Mouse (Mus musculus): ENCODE results near the gene Bri3.
A peak's percentile ranks its signal among the peaks of the same experiment; 100 is the strongest.
"Not testable (repeated sequence)": the region's sequence is repeated elsewhere in the genome, so short reads cannot be mapped to it uniquely, and the experiment has no call there.

The Bri3 gene

DNA sequence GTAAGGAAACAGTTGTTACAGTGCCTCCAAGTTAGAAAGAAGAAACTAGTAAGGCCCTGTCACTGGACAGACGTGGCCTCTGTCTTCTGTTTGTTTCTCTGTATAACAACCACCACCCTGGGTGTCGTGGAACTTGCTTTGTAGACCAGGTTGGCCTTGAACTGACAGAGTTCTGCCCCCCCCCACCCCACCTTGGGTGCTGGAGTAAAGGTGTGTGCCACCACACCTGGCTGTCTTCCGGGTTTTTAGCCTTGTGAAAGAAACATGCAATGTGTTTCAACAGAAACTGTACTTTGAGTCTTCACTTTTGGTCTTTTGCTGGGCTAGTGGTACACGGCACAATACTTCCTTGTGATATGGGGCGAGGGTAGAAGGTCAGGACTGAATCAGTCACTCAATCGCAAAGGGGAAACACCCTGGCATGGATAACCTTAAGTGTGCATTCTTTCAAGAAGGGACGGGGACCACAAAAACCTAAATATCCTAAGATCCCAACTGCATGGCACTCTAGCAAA is 51.9 kb downstream of the Bri3 start:
- DNase-seq (ENCODE audit: low spot score), result no peak

DNA sequence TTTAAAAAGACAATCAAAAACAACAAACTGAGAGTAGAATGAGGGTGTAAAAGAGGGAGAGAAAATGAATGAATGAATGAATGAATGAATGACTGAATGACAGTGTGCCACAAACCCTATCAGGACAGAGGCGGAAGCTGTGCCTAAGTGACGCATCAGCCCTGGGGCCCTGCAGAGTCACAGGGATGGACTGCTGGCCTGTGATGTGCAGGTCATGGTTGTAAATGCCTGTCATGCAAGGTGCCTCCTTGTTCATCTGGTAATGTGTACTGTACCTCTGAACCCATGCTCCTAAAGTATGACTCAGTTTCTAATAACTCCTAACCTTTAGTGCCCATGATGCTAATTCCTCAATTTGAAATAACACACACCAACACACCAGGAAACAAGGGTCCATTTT is 58.8 kb downstream of the Bri3 start:
- no peak for DNase-seq (ENCODE audit: low spot score)

DNA sequence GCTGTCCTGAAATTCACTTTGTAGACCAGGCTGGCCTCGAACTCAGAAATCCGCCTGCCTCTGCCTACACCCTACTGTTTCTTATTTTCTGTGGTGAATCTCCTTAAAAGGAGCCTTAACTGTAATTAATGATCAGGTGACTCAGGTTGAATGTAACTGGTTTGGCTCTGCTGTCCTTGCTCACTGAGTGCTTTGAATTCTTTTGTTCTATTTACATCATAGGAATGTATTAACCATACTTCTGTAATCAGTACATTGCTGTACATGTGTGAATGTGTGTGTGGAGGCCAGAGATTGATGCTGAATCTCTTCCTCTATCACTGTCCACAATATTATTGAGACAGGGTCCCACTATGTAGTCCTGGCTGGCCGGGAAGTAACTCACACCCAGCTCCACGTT is 64.7 kb downstream of the Bri3 start:
- DNase-seq (ENCODE audit: low spot score), result no peak

DNA sequence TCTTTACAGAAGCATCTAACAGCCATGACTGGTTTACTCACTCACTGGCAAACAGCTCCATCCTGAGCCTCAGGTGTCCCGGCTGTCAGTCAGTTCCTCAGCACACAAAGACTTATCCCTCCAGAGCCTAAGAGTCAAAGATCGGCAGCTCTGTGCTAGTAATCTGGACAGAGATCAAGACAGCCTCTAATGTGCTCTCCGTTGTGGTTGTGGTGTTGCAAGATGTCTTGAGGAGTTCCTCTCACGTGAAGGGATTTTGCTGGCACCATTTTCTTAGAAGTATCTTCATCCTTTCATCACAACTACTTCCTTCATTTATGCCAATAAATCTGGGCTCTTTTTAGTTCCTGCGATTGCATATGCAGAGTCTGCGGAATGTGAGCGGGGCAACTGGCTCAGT is 67.9 kb downstream of the Bri3 start:
- DNase-seq (ENCODE audit: low spot score), result no peak

DNA sequence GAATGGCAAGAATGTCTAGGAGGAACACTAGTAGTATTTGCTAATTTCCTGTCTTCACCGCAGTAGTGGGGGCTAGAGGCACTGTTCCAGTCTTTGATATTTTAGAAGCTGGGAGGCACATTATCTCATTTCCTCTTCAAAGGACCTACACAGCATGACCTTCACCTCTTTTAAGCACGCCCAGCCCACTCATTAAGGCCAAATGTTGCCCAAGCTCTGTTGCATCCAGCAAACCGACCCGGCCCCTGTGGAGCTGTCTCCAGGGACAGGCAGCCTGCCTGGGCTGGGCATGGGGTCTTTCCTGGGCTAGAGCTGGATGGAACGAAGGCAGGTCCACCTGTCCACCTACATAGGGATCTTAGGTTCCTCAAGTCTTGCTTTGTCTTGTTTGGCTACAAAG is 69.1 kb downstream of the Bri3 start:
- DNase-seq (ENCODE audit: low spot score), result no peak

DNA sequence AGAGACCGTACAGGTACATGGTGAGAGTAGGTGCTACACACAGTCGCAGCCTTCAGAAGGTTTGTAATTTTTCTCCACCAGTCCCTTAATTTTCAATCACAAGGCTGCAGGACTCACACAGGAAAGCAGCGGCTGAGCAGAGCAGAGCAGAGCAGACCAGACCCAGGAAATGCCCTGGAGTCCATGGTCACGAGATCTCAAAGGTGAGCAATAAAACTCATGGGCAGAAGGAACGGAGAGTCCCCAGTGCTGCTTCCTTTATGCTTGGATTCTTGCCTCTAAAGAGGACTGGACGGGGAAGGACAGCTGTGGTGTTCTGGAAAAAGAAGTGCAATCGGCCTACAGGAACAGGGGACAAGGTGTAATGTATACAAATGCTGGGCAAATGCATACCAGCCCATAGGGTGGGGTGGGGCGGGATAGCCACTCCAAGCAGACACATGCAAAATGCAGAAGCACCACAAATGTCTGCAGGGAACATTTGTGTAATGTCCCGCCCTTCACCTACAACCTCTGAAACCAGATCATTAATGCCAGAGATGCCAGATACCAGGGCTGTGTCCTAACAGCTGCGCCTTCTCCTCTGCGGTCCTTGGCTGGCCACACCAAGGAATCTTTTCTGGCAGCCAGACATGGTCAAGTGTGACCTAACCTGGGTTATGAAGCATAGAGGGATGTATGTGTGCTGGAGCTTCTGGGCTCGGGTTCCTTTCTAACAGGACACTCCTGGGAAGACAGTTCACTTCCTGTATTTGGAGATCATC is 70.7 kb downstream of the Bri3 start:
- DNase-seq (ENCODE audit: low spot score), result no peak

DNA sequence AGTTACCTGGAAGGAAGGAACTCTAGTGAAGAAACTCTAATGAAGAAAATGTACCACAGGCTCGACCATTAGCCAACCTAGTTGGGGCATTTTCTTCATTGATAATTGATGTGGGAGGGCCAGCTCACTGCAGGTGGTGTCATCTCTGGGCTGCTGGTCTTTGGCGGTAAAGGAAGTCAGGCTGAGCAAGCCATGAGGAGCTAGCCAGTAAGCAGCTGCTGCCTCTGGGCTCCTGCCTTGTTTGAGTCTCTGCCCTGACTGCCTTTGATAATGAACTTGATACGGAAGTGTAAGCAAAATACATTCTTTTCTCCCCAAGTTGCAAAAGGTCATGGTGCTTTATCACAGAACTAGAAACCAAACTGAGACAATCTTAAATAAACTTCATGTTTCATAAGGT is 72.2 kb downstream of the Bri3 start:
- no peak for DNase-seq (ENCODE audit: low spot score)

DNA sequence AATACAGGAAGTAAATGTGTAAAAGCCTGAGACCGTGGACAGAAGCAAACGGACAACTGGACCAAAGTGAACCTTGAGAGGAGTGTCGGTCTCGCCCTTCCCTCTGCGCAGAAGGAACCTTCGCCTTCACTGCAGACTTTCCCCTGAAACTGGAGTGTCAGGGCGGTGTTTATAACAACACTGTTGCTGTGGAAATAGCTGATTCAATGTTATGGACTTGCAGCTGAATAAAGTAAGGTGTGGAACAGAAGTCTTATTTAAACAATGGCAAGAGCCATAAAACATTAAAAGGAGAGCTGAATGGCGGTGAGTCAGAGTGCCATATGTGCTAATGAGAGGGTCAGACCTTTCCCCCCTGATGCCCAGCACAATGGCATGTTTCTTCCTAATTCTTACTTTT is 73.2 kb downstream of the Bri3 start:
- DNase-seq (ENCODE audit: low spot score), result no peak

DNA sequence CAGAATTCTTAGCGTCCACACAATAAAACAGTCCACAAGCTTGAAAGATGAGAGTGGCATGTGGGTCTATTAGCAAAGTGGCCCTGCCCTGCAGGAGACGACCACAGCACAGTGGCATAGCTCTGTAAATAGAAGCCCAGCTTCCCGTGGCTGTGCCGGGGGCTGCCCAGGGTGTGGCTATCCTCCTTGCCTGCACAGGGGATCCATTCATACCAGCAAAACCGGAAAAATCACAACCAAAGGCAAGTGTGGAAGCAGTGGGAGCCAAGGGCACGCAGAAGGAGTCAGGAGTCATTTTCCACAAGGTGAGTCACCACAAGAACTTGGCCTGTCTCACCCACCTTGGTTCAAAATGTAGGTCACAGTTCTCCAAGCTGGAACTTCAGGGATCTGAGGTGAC is 74.0 kb downstream of the Bri3 start:
- no peak for DNase-seq (ENCODE audit: low spot score)

DNA sequence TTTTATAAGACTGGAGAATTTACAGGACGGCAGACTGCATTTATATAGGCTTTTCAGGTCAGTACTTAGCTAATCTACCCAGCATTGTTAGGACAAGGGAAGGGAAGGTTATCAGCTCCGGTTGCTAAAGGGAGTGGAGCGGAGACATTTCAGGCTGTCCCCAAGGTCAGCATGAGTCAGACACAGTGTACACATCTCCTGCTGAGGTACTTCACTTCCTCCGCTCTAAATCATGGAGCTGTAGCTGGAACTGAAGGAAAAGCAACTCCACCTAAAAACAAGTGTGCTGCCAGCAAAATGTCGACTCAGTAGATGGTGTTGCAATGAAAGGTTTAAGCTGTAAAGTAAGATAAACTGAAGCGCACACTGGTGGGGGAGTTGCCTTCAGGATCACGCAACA is 77.4 kb downstream of the Bri3 start:
- no peak for DNase-seq (ENCODE audit: low spot score)

DNA sequence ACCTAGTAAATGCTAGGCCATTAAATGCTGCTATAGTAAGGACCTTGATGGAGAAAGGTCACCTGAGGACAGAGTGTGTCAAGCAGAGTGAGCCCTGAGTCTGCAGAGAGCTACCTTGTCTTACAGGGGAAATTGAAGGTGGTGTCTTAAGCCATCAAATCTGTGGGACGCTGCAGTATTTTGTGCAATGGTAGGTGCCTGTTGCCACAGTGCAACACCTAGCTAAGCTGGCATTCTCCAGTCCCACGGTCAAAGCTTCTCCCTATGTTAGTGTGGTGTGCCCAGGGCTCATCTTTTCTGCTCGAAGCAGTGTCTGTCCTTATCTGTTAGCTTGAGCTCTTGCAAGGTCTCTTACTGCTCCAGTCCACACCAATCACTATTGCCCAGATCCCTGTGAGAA is 78.5 kb downstream of the Bri3 start:
- no peak for DNase-seq (ENCODE audit: low spot score)

DNA sequence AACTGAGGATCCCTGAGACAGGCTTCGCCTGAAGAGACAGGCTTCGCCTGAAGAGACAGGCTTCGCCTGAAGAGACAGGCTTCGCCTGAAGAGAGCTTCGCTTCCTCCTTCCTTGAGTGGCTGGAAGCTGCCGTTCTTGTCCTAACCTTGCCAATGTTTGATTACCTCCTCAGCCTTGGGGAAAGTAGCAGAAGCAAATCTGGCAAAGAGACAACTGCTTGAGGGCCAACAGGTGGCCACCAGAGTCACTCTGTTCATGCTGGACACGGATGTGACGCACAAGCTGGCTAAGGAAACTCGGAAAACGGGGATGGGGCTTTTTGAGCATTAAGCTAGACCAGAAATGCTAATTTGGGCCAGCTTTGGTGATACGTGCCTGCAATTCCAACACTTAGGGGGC is 89.8 kb downstream of the Bri3 start:
- no peak for DNase-seq (ENCODE audit: low spot score)

DNA sequence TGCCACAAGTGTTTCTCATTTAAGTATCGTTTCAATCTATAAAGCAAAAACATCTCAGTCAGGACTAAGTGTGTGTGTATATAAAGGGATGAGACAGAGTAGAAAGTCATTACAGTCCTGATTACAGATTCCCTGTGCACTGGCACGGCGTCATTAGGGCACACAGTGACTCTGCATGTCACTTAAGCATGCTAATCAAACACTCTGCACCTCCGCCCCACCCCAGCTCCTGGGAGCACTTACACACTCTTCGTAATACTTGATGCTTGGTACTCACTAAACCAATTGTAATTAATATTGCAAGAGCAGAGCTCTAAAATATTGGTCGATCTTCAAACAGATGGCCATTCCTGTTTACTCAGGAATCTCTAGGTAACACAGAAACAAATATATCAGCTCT is 91.1 kb downstream of the Bri3 start:
- DNase-seq (ENCODE audit: low spot score), result not testable (repeated sequence)

DNA sequence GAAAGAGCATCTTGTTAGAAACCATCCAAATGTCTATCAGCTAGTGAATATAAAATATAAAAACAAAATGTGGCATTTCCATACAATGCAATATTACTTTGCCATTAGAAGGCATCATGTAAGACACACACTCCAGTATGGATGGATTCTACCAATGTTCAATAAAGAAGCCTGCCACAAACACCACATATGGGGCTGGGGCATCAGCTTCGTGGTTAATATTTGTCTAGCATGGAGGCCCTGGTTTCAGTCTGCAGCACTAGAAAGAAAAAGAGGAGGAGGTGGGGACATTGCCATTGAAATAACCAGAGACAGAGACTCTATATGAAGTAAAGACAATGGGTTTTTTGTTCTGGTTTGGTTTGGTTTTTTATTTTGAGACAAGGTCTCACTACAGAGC is 94.5 kb downstream of the Bri3 start:
- no peak for DNase-seq (ENCODE audit: low spot score)

DNA sequence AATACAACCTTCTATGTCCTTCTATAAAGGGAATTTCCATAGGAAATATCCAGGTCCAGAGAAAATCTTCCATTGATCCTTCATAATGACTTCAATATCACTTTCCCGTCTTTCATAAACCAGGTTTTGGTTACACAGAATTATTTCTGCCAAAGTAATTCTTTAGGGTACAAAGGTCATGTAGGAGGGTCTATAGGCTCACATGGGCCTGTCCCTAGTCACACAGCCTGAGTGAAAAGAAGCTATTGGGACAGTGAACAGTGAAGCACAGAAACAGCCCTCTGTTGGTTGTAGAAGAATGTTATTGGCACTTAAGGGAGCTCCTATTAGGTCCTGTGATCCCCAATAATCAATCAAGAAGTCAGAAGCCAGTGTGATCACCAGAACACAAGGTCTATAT is 96.8 kb downstream of the Bri3 start:
- DNase-seq (ENCODE audit: low spot score), result no peak

DNA sequence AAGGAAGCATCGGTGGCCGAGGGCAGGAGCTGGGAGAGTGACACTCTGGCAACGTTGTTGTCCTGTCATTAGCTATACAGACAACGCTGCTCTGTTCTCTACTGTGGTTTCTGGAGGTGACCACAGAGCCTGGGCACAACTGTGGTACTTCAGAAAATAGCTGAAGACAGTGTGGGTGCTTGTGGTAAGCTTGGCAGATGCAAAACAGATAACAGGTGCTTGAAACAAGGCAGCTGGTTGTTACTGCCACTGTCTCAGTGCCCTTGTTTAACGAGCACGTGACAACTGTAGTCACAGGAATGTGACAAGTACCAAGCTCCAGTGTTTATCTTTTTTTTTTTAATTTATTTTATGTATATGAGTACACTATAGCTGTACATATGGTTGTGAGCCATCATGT is 100.4 kb downstream of the Bri3 start:
- DNase-seq (ENCODE audit: low spot score), result no peak

DNA sequence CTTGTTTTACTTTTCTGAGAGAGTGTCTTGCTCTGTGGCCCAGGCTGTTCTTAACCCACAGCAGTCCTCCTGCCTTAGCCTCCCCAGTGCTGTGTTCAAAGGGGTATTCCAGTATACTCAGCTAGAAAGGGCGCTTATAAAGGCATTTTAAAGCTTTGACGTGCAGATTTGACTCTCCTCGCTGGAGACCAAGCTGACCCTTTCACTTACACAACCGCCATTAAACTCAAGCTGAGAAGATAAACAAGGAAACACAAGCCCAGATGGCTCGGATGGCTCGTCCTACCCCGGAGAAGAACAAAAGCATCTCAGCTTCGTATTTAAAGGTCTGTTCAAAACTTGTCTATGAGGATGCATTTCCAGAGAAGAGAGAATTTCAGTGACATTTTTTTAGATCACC is 106.9 kb downstream of the Bri3 start:
- no peak for DNase-seq (ENCODE audit: low spot score)

DNA sequence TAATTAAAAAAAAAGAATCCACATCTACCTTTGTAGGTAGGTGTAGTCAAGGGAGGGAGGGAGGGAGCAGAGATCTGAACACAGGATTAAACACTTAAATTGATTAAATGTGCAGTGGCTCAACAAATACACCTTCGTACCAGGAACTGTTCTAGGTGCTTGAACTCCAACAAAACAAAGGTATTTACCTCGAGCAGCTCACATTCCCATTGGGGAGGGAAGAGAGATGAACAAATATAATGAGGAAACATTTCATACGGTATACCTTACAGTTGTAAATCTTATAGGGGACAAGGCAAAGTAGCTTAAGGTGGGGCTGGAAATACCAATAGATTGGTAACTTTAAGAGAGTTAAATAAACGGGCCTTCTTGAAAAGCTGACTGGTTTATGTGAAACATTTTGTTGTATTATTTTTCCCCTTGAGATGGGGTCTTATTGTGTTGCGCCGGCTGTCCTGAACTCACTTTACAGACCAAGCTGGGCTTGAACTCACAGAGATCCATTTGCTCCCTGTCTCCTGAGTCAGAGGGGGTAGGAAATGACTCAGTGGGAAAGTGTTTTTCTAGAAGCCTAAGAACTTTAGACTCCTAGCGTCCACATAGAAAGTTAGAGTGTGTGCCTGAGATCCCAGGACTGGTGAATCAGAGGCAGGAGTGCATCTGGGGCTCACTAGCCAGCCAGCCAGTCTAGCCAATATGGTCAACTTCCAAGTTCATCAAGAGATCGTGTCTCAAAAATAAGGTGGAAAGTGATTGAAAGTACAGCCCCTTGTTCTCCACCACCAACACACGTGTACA is 108.2 kb downstream of the Bri3 start:
- no peak for DNase-seq (ENCODE audit: low spot score)

DNA sequence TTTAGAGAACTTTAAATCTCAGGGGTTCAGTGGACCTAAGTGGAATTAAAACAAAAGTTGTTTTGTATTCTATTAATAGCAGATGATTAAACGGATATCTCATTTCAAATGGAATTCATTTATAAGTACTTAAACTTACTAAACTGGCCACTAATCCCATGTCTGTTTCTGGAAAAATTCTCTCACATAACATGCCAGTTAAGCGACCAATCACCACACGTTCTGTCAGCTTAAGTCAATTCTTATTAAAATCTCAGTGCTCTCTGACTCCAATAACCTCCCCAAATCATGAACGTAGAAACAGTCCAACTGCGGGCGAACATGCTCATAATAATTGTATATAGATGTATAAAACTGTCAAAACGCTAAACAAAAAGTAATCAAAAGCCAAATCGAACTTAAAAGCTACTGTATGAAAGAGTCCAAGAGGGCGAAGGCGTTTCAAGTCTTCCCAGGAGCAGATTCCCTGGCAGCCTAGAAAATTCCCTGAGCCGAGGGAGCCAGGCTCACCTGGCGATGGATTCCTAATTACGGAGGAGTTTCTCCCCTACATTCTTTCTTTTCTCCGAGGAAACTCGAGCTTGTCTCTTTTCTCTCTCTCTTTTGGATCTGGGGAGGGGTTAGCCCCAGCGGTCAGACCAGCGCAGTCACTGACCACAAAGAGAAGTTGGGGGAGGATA is 112.7 kb downstream of the Bri3 start:
- DNase-seq (ENCODE audit: low spot score), result no peak

DNA sequence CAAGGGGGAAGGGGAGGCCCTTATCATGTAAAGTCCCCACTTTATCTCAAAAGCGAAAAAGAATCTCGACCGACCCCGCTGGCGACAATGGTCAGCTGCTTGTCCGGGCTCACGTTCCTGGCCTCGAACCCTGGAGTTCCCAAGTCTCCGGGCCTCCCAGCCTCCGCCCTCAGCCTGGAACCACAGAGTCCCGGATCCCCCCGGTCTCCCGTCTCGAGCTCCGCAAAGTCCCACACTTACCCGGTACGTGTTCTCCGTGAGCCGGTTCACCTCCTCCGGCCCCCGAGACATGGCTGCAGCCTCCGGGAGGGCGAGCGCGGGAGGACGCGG is 113.3 kb downstream of the Bri3 start:
- no peak for DNase-seq (ENCODE audit: low spot score)

DNA sequence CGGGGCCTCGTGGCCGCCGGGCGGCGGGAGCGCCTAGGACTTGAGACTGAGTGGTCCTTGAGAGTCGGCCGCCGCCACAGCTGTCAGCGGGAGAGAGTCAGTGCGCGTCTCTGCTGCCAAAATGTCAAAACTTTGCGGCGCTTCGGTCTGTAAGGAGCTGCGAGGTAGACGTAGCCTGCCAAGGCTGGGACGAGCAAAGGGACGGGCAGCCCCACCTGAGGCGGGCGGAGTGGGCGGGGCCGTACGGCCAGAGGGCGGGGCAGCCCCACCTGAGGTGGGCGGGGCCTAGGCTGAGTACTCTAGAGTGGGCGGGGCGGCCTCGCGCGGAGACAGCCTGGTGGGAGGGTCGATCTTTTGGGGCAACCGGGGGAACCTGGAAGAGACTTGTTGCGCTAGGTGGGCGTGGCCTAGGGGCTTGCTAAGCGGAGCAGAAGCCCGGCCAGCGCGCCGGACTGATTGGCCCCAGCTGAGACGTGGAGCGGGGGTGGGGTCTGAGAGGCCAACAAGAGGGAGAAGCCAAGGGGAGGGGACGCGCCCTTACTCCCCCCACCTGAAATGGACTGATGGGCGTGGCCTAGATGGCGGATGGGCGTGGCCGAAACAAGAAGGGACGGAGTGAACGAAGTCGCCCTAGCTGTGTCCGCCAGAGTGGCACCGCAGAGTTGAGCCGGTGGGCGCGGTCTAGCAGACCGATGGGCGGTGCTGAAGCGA is 113.8 kb downstream of the Bri3 start, which contains the start of gene Baiap2l1:
Gene Baiap2l1 (minus strand): TSS at position 232 of the 711 bp plus-strand sequence.
- peak; percentile 81 for DNase-seq (ENCODE audit: low spot score)

DNA sequence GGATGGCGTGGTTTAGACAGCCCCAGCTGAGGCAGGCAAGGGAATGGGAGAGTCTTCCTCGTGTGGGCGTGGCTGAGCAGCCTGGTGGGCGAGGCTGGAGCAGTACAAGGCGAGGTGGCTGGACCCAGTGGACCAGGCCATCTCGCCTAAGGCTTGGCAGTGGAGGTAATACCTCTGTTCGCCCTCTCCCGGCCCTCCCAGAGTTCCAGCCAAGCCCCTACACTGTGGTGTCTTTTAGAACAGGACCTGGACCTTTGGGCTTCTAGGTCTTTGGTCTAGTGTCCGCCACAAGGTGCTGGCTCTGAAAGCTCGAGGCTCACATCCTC is 114.3 kb downstream of the Bri3 start:
- DNase-seq (ENCODE audit: low spot score), result no peak

DNA sequence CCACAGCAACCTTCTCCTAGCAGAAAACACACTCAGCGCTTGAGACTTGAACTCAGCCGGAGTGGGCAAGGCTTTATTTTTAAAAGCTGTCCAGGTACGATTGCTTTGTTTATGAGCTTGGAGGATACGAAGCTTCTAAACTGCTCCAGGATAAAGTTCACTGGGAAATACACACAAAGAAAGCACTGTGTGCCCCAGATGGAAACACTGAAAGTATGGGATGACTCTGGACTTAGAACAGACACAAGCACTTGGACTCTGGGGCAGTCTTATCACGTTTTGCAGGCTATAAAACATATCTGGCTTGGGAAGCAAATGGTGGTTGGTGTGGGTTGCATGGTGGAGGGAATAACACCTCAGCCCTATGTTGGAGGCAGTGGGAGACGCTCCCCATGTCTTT is 115.6 kb downstream of the Bri3 start:
- DNase-seq (ENCODE audit: low spot score), result no peak
